Mouse (Mus musculus) liver, embryonic 11.5 days (tissue): Measurements from ENCODE around the gene Prpsap1. TPM values are rescaled to one million over a fixed set of nuclear protein-coding genes. Genes with fewer than 3 reads are reported as not detected.

ENCODE experiments used
- polyA plus RNA-seq: library from polyadenylated mRNA; unstranded; fragments of >200 nt; fragmentation: Nextera tagmentation; extraction: Ambion mirVana; gene quantifications from 2 replicates; pipeline ENCODE4 v1.2.1, GENCODE M21; 2014

Gene Prpsap1
- polyA plus RNA-seq, 1 experiment from 2014 or later: 133 TPM

Other genes with a start within 250 kb of the Prpsap1 start
- gene Srp68, start 220.0 kb downstream of the Prpsap1 start, polyA plus RNA-seq: 88.4 and 89.4 TPM in 2 replicates
- gene Galr2, start 213.3 kb downstream of the Prpsap1 start, polyA plus RNA-seq: 0.11 TPM in 1 of 2 replicates, not detected in the other
- gene Exoc7, start 187.0 kb downstream of the Prpsap1 start, polyA plus RNA-seq: 47.4 and 51.3 TPM in 2 replicates
- gene Foxj1, start 158.8 kb downstream of the Prpsap1 start, polyA plus RNA-seq: 1.2 and 1.3 TPM in 2 replicates
- gene Rnf157, start 81.2 kb downstream of the Prpsap1 start, polyA plus RNA-seq: 5.0 and 6.8 TPM in 2 replicates
- 78.6 and 80.2 TPM in 2 replicates for gene Ubald2, start 60.1 kb downstream of the Prpsap1 start, polyA plus RNA-seq
- gene Qrich2, start 28.0 kb downstream of the Prpsap1 start, polyA plus RNA-seq: 0.16 TPM in 1 of 2 replicates, not detected in the other
- gene Sphk1, start 36.7 kb upstream of the Prpsap1 start, polyA plus RNA-seq: 39.0 and 44.1 TPM in 2 replicates
- 13.5 and 13.9 TPM in 2 replicates for gene Ube2o, start 87.2 kb upstream of the Prpsap1 start, polyA plus RNA-seq
- not detected in 2 replicates for gene Aanat, start 92.2 kb upstream of the Prpsap1 start, polyA plus RNA-seq
- 9.9 and 10.6 TPM in 2 replicates for gene Rhbdf2, start 132.8 kb upstream of the Prpsap1 start, polyA plus RNA-seq
- 0.62 and 0.74 TPM in 2 replicates for gene Prcd, start 159.3 kb upstream of the Prpsap1 start, polyA plus RNA-seq
- gene Cygb, start 160.1 kb upstream of the Prpsap1 start, polyA plus RNA-seq: 2.0 and 2.5 TPM in 2 replicates